Mouse (Mus musculus): ENCODE data around the gene Tbxa2r. TPM values are rescaled to one million over a fixed set of nuclear protein-coding genes. Genes with fewer than 3 reads are reported as not detected.

Tbxa2r gene
- 2.7 and 2.9 TPM in 2 replicates for polyA plus RNA-seq (2012; rRNA removed)

GRCm38 (mm10) chr10:81328386-81328785 lies at the start of gene Tbxa2r:
Gene Tbxa2r (plus strand): TSS chr10:81328731.
- no peak within 1 kb of the TSS; the same call in 1 of the 2 replicates for H3K27ac ChIP-seq (ENCODE audit: insufficient read depth, low read length)
- no peaks in the 10 kb centered on the region for H3K4me1 ChIP-seq (ENCODE audit: control insufficient read depth, insufficient read depth, low read length)
- no peak for TF ChIP-seq CTCF (IDR thresholded peaks at IDR 0.05; ENCODE audit: extremely low read depth, insufficient read depth, low read length)
- no peak for TF ChIP-seq POLR2A (IDR thresholded peaks at IDR 0.05; ENCODE audit: extremely low read depth, insufficient read depth, low read length)
- H3K4me3 ChIP-seq (ENCODE audit: insufficient read depth, low read length): no peak within 1 kb of the TSS

- Histone ChIP-seq H3K4me1 (ENCODE audit: control insufficient read depth, insufficient read depth, low read length) (no peaks in the 10 kb centered on the region), H3K27ac (ENCODE audit: insufficient read depth, low read length) (no peak overlapping the region), H3K4me3 (ENCODE audit: insufficient read depth, low read length) (no peak overlapping the region)
- no peak for TF ChIP-seq CTCF (IDR thresholded peaks at IDR 0.05; ENCODE audit: extremely low read depth, insufficient read depth, low read length)
- no peak for TF ChIP-seq POLR2A (IDR thresholded peaks at IDR 0.05; ENCODE audit: extremely low read depth, insufficient read depth, low read length)
These were observed 49.0 kb upstream of the Tbxa2r start for GRCm38 (mm10) chr10:81279496-81279895.

GRCm38 (mm10) chr10:81284189-81284588 lies 44.3 kb upstream of the Tbxa2r start:
- Histone ChIP-seq H3K4me3 (ENCODE audit: insufficient read depth, low read length) (no peak overlapping the region), H3K27ac (ENCODE audit: insufficient read depth, low read length) (no peak overlapping the region), H3K4me1 (ENCODE audit: control insufficient read depth, insufficient read depth, low read length) (no peaks in the 10 kb centered on the region; the same call in 1 of the 2 replicates)
- TF ChIP-seq CTCF (IDR thresholded peaks at IDR 0.05; ENCODE audit: extremely low read depth, insufficient read depth, low read length) (no peak), POLR2A (IDR thresholded peaks at IDR 0.05; ENCODE audit: extremely low read depth, insufficient read depth, low read length) (no peak)

GRCm38 (mm10) chr10:81284719-81285118 lies 43.8 kb upstream of the Tbxa2r start:
- H3K4me1 ChIP-seq (ENCODE audit: control insufficient read depth, insufficient read depth, low read length): no peaks in the 10 kb centered on the region; the same call in 1 of the 2 replicates
- no peak overlapping the region for H3K4me3 ChIP-seq (ENCODE audit: insufficient read depth, low read length)
- TF ChIP-seq POLR2A (IDR thresholded peaks at IDR 0.05; ENCODE audit: extremely low read depth, insufficient read depth, low read length): no peak
- no peak for TF ChIP-seq CTCF (IDR thresholded peaks at IDR 0.05; ENCODE audit: extremely low read depth, insufficient read depth, low read length)
- no peak overlapping the region for H3K27ac ChIP-seq (ENCODE audit: insufficient read depth, low read length)

- Histone ChIP-seq H3K4me3 (ENCODE audit: insufficient read depth, low read length) (peak overlapping the region; percentile 6; the same call in 1 of the 2 replicates), H3K4me1 (ENCODE audit: control insufficient read depth, insufficient read depth, low read length) (no peaks in the 10 kb centered on the region; the same call in 1 of the 2 replicates), H3K27ac (ENCODE audit: insufficient read depth, low read length) (no peak overlapping the region)
- TF ChIP-seq CTCF (IDR thresholded peaks at IDR 0.05; ENCODE audit: extremely low read depth, insufficient read depth, low read length) (no peak), POLR2A (IDR thresholded peaks at IDR 0.05; ENCODE audit: extremely low read depth, insufficient read depth, low read length) (no peak)
These were observed 42.7 kb upstream of the Tbxa2r start for GRCm38 (mm10) chr10:81285694-81286450.

- Histone ChIP-seq H3K4me1 (ENCODE audit: control insufficient read depth, insufficient read depth, low read length) (no peaks in the 10 kb centered on the region; the same call in 1 of the 2 replicates), H3K4me3 (ENCODE audit: insufficient read depth, low read length) (no peak overlapping the region), H3K27ac (ENCODE audit: insufficient read depth, low read length) (no peak overlapping the region)
- TF ChIP-seq CTCF (IDR thresholded peaks at IDR 0.05; ENCODE audit: extremely low read depth, insufficient read depth, low read length) (no peak), POLR2A (IDR thresholded peaks at IDR 0.05; ENCODE audit: extremely low read depth, insufficient read depth, low read length) (no peak)
These were observed 41.9 kb upstream of the Tbxa2r start for GRCm38 (mm10) chr10:81286586-81286985.

GRCm38 (mm10) chr10:81287513-81288157 lies 40.9 kb upstream of the Tbxa2r start:
- no peak overlapping the region for H3K4me3 ChIP-seq (ENCODE audit: insufficient read depth, low read length)
- TF ChIP-seq CTCF (IDR thresholded peaks at IDR 0.05; ENCODE audit: extremely low read depth, insufficient read depth, low read length) (peak; percentile 81), POLR2A (IDR thresholded peaks at IDR 0.05; ENCODE audit: extremely low read depth, insufficient read depth, low read length) (no peak)
- H3K4me1 ChIP-seq (ENCODE audit: control insufficient read depth, insufficient read depth, low read length): no peaks in the 10 kb centered on the region; the same call in 1 of the 2 replicates
- H3K27ac ChIP-seq (ENCODE audit: insufficient read depth, low read length): no peak overlapping the region

GRCm38 (mm10) chr10:81288601-81289000 lies 39.9 kb upstream of the Tbxa2r start:
- no peak overlapping the region for H3K27ac ChIP-seq (ENCODE audit: insufficient read depth, low read length)
- no peaks in the 10 kb centered on the region; the same call in 1 of the 2 replicates for H3K4me1 ChIP-seq (ENCODE audit: control insufficient read depth, insufficient read depth, low read length)
- no peak overlapping the region for H3K4me3 ChIP-seq (ENCODE audit: insufficient read depth, low read length)
- TF ChIP-seq POLR2A (IDR thresholded peaks at IDR 0.05; ENCODE audit: extremely low read depth, insufficient read depth, low read length) (no peak), CTCF (IDR thresholded peaks at IDR 0.05; ENCODE audit: extremely low read depth, insufficient read depth, low read length) (peak; percentile 52)

GRCm38 (mm10) chr10:81289278-81289677 lies 39.3 kb upstream of the Tbxa2r start:
- Histone ChIP-seq H3K4me1 (ENCODE audit: control insufficient read depth, insufficient read depth, low read length) (no peaks in the 10 kb centered on the region; the same call in 1 of the 2 replicates), H3K27ac (ENCODE audit: insufficient read depth, low read length) (no peak overlapping the region), H3K4me3 (ENCODE audit: insufficient read depth, low read length) (no peak overlapping the region)
- TF ChIP-seq CTCF (IDR thresholded peaks at IDR 0.05; ENCODE audit: extremely low read depth, insufficient read depth, low read length) (peak; percentile 82), POLR2A (IDR thresholded peaks at IDR 0.05; ENCODE audit: extremely low read depth, insufficient read depth, low read length) (no peak)

Measured in cortical plate, adult 2 months (tissue).